ENCODE assay signal across 8 mouse cellular contexts in the genomic region with DNA sequence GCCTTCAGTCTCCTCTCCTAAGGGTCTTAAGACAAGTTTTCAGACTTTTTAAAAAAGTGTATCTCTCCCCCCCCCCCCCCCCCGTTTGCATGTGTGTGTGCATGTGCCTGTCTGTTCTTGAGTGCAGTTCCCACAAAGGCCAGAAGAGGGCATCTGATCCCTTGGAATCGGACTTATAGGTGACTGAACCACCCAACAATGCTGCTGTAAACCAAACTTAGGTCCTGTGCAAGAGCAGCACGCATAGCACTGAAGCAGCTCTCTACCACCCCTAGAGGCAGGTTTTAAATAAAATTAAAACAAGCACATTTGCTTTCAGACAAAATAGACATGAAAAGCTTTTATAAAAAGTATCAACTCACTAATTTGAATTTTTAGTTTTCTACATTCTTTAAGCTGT. TPM values are rescaled to one million over a fixed set of nuclear protein-coding genes. Genes with fewer than 3 reads are reported as not detected.
DNase-seq lines count a peak whose midpoint lies in the region; ATAC-seq and TF ChIP-seq lines count a peak whose summit lies in the region.

No protein-coding gene starts in this region.

- no peak overlapping the region for H3K4me3 ChIP-seq in intestine, postnatal 0 days (ENCODE audit: low read depth, low read length)
- no peak overlapping the region for H3K4me3 ChIP-seq in intestine, embryonic 15.5 days (replicated peaks)

- CTCF ChIA-PET in Patski (lab: Charles Lee), result interaction anchor here (0.7 to 5.8 kb wide), 17 partner anchors 9 to 372 kb away, joined by 3 to 45 read pairs (median 3); a partner anchor contains a TSS

- ATAC-seq in intestine, postnatal 0 days, result no peak; the same call in 1 of the 2 replicates
- no peak for ATAC-seq in intestine, embryonic 15.5 days
- no peak for ATAC-seq in Patski
- ATAC-seq in monocyte, adult 5-6 weeks (replicated peaks; ENCODE audit: insufficient number of reproducible peaks, low FRiP score, low TSS enrichment, poor library complexity, severe bottlenecking), result no peak

- POLR2A ChIA-PET in Patski (lab: Charles Lee), result interaction anchor here (0.6 kb wide), 2 partner anchors 8 to 9 kb away, joined by 3 read pairs; no protein-coding TSS in a partner anchor

- H3K36me3 ChIP-seq in intestine, postnatal 0 days (ENCODE audit: control insufficient read depth, insufficient read depth), result no peaks in the 10 kb centered on the region
- no peaks in the 10 kb centered on the region for H3K36me3 ChIP-seq in intestine, embryonic 15.5 days
- H3K36me3 ChIP-seq in splenic B cell, adult 2 months (ENCODE audit: control insufficient read depth, insufficient read depth, low read length, poor library complexity, severe bottlenecking), result no peaks in the 10 kb centered on the region

- peak; percentile 73 for TF ChIP-seq CTCF in intestine, postnatal 0 days (IDR thresholded peaks at IDR 0.05; ENCODE audit: low read depth)
- TF ChIP-seq CTCF in Patski (IDR thresholded peaks at IDR 0.05), result peak; percentile 93

- no peaks in the 10 kb centered on the region for H3K9me3 ChIP-seq in intestine, postnatal 0 days (ENCODE audit: control insufficient read depth)
- H3K9me3 ChIP-seq in intestine, embryonic 15.5 days, result no peaks in the 10 kb centered on the region

- no peak overlapping the region for H3K4me2 ChIP-seq in intestine, postnatal 0 days (replicated peaks; ENCODE audit: low read depth)
- no peak overlapping the region for H3K4me2 ChIP-seq in intestine, embryonic 15.5 days (replicated peaks)

- no peak overlapping the region for H3K27ac ChIP-seq in intestine, postnatal 0 days (ENCODE audit: low read depth, low read length)
- no peak overlapping the region for H3K27ac ChIP-seq in intestine, embryonic 15.5 days

- peak; percentile 55 for DNase-seq in A20 (ENCODE audit: low read depth, low spot score)
- no peak for DNase-seq in Patski (ENCODE audit: low read depth, low spot score)
- DNase-seq in embryo, embryonic 10 days (ENCODE audit: low spot score), result peak; percentile 74
- DNase-seq in layer of hippocampus, adult 9-11 months, result peak; percentile 19
- peak; percentile 10 for DNase-seq in splenic B cell, adult 2 months (ENCODE audit: low read depth, low spot score)

- in situ Hi-C loops in Patski (cut with MboI; ENCODE audit: low pct_unique_long_range_greater_than_20kb), result loop anchor here (5.0 kb wide), 3 partner anchors 82 to 367 kb away; no protein-coding TSS in a partner anchor

- H3K4me1 ChIP-seq in intestine, postnatal 0 days (replicated peaks; ENCODE audit: control insufficient read depth, insufficient read depth, low read length), result no peaks in the 10 kb centered on the region
- no peaks in the 10 kb centered on the region for H3K4me1 ChIP-seq in intestine, embryonic 15.5 days (replicated peaks)

- 37% methylated on average over 3 of the region's 3 CpGs for WGBS in intestine, postnatal 0 days
- 32% methylated on average over 3 of the region's 3 CpGs for WGBS in intestine, embryonic 15.5 days

- no peaks in the 10 kb centered on the region for H3K27me3 ChIP-seq in intestine, postnatal 0 days (replicated peaks; ENCODE audit: control insufficient read depth, insufficient read depth, low read length)
- no peaks in the 10 kb centered on the region for H3K27me3 ChIP-seq in intestine, embryonic 15.5 days (replicated peaks)
- H3K27me3 ChIP-seq in Patski, result no peaks in the 10 kb centered on the region
- no peaks in the 10 kb centered on the region for H3K27me3 ChIP-seq in splenic B cell, adult 2 months (ENCODE audit: control insufficient read depth, insufficient read depth, low read length, poor library complexity, severe bottlenecking)

- H3K9ac ChIP-seq in intestine, postnatal 0 days (ENCODE audit: low read depth, low read length), result no peak overlapping the region
- H3K9ac ChIP-seq in intestine, embryonic 15.5 days, result no peak overlapping the region

RNA-seq across cellular contexts. Expression of a gene that starts 33.9 kb away (rescaled TPM):
- 1.5 and 1.7 TPM in 2 replicates for polyA plus RNA-seq in intestine, postnatal 0 days (2015; fragmentation: Nextera tagmentation; extraction: Ambion mirVana)
- polyA plus RNA-seq in intestine, embryonic 15.5 days (2015; fragmentation: Nextera tagmentation; extraction: Ambion mirVana), result 3.7 and 3.9 TPM in 2 replicates
- 2.4 TPM for polyA plus RNA-seq in Patski (2021)
- total RNA-seq in monocyte, adult 5-6 weeks (2017), result 0.10 to 0.21 TPM (median 0.19 TPM) in 3 replicates
